Mouse (Mus musculus) olfactory bulb, adult 2 months (tissue): ENCODE measurements around the gene Hist2h2be.

ENCODE experiments used
- CTCF ChIP-seq: fragments of 200-500 bp; IDR thresholded peaks from 2 replicates; pipeline ENCODE4 v1.5.1; 2012; ENCODE audit warnings: low read depth, mild to moderate bottlenecking, low read length, moderate library complexity; ENCODE audit not compliant: insufficient read depth
- POLR2A ChIP-seq: fragments of 200-500 bp; IDR thresholded peaks from 2 replicates; pipeline ENCODE4 v1.6.1; 2012; ENCODE audit warnings: mild to moderate bottlenecking, low read depth, low read length, moderate library complexity; ENCODE audit not compliant: insufficient read depth

DNA sequence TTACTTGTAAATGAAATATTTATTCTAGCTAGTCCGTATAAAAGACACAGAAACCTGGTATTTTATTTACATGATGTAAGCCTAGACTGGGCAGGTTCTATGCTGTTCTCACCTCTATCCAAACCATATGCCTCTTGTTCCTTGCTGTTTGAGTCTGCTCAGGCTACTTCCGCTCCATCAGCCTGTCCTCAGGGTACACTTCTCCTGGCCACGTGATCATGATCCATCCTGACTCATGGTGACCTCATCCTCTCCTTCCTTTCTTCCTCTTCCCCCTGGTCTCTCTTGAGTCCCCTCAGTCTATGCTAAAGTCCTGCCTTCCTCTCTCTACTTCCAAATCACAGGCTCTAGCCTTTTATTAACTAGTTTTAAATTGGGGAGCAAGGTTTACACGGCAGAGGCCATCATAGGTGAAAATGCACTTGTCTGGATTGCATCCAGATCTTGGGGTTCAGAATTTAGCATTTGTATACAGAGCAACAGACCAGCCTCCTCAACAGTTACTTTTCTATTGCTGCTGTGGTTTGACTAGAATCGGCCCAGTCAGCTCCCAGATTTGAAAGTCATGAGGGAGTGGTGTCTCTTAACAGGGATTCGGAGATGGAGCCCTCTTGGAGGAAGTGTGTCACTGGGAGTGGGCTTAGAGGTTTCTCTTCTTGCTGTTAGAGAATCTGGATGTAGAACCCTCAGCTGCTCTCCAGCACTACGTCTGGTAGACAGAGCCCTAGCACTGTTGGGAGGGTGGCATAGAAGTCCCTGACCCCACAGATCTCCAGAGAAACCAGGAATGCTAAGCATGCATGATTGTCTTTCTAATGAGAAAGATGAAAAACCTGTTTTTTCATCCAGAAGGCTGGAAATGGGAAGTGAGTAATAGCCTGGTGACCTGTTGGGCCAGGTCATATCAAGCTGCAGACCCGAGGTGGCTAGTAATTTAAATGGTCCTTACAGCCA is 6.1 kb downstream of the Hist2h2be start:
- no peak for TF ChIP-seq CTCF
- TF ChIP-seq POLR2A, result no peak
